Mouse (Mus musculus): Measurements from ENCODE around the gene Phf19. TPM values are rescaled to one million over a fixed set of nuclear protein-coding genes. Genes with fewer than 3 reads are reported as not detected.
A peak's percentile ranks its signal among the peaks of the same experiment; 100 is the strongest.

Phf19 gene
- polyA plus RNA-seq, 1 experiment: 4.3 TPM

DNA sequence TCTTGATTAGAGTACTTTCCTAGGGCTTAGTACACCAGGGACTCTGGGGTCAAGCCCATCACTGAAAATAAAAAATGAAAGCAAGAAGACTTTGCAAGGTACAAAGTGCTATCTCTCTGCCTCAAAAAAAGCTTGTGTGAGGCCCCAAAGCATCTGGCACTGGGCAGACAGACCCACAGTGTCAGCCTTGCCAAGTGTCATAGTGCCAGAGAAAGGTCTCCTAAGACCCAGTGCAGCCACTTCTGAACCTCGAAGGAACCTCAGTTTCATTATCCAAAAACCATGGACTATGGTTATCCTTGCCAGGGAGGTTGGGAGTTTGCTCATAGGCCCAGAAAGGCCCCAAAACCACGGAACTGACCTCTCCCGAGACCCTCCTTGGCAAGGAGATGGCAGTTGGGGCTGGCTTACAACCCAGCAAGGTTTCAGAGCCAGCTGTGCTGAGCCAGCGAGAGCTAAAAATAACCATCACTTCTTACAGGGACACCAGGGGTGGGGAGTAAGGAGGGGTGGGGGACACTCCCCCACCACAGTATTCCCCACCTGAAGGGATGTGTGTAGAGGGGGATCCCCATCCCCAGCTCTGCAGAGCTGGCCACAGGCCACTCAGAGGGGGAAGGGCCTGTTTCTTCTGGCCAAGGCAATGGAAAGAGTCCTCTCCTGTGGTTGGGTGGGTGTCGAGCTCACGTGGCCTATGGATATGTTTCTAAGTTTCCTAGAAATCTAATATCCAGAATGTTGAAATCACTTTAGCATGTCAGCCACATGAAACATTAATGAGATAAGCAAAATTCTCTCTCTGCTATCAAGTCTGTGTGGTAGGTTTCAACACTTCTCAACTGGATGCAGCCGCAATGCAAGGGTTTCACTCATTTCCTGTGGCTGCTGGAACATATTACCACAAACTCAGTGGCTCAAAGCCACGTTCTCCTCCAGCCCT is 24.7 kb upstream of the Phf19 start:
- no peaks in the 10 kb centered on the region for H3K79me2 ChIP-seq (ENCODE audit: control insufficient read depth, insufficient read depth)
- peaks cover 22% of the 10 kb centered on the region for H3K27me3 ChIP-seq (ENCODE audit: control insufficient read depth, insufficient read depth, insufficient read length)
- peak overlapping the region; percentile 56 for H3K4me2 ChIP-seq (ENCODE audit: low read depth)
- TF ChIP-seq MYOD1 (IDR thresholded peaks at IDR 0.05; ENCODE audit: control insufficient read depth in 1 of 3, insufficient read length in 2 of 3, low read depth in 2 of 3): no peak
- peak; percentile 36 for TF ChIP-seq USF1 (IDR thresholded peaks at IDR 0.05; ENCODE audit: low read depth)
- no peak for TF ChIP-seq POLR2A (IDR thresholded peaks at IDR 0.05; ENCODE audit: insufficient read length, low read depth)
- no peak overlapping the region for H3ac ChIP-seq (ENCODE audit: control insufficient read depth, insufficient read length)
- H3K36me3 ChIP-seq (ENCODE audit: control insufficient read depth, insufficient read depth): no peaks in the 10 kb centered on the region
- H3K4me3 ChIP-seq: no peak overlapping the region

- TF ChIP-seq POLR2A (IDR thresholded peaks at IDR 0.05; ENCODE audit: insufficient read length, low read depth) (no peak), USF1 (IDR thresholded peaks at IDR 0.05; ENCODE audit: low read depth) (no peak), E2F4 (IDR thresholded peaks at IDR 0.05; ENCODE audit: insufficient read depth) (no peak)
- Histone ChIP-seq H3K27me3 (ENCODE audit: control insufficient read depth, insufficient read depth, insufficient read length) (peaks cover 20% of the 10 kb centered on the region), H3ac (ENCODE audit: control insufficient read depth, insufficient read length) (no peak overlapping the region), H3K36me3 (ENCODE audit: control insufficient read depth, insufficient read depth) (no peaks in the 10 kb centered on the region), H3K79me2 (ENCODE audit: control insufficient read depth, insufficient read depth) (no peaks in the 10 kb centered on the region), H3K4me2 (ENCODE audit: low read depth) (no peak overlapping the region), H3K4me3 (no peak overlapping the region)
Observed at GRCm38 (mm10) chr2:34937460-34937859, 23.6 kb upstream of the Phf19 start.

GRCm38 (mm10) chr2:34927320-34927719 is 13.5 kb upstream of the Phf19 start:
- no peak overlapping the region for H3K4me2 ChIP-seq (ENCODE audit: low read depth)
- H3K27me3 ChIP-seq (ENCODE audit: control insufficient read depth, insufficient read depth, insufficient read length): no peaks in the 10 kb centered on the region
- no peak overlapping the region for H3ac ChIP-seq (ENCODE audit: control insufficient read depth, insufficient read length)
- H3K36me3 ChIP-seq (ENCODE audit: control insufficient read depth, insufficient read depth): no peaks in the 10 kb centered on the region
- no peaks in the 10 kb centered on the region for H3K79me2 ChIP-seq (ENCODE audit: control insufficient read depth, insufficient read depth)
- no peak overlapping the region for H3K4me3 ChIP-seq
- TF ChIP-seq MYOG (IDR thresholded peaks at IDR 0.05; ENCODE audit: control insufficient read depth in 1 of 3, insufficient read depth in 1 of 3, insufficient read length in 2 of 3, low read depth in 2 of 3) (no peak), TCF12 (IDR thresholded peaks at IDR 0.05; ENCODE audit: insufficient read depth, poor library complexity, severe bottlenecking) (no peak), SRF (IDR thresholded peaks at IDR 0.05; ENCODE audit: control insufficient read depth, insufficient read length, low read depth) (no peak), E2F4 (IDR thresholded peaks at IDR 0.05; ENCODE audit: insufficient read depth) (no peak), MYOD1 (IDR thresholded peaks at IDR 0.05; ENCODE audit: control insufficient read depth in 1 of 3, insufficient read length in 2 of 3, low read depth in 2 of 3) (no peak), MAX (IDR thresholded peaks at IDR 0.05; ENCODE audit: low read depth) (no peak)

DNA sequence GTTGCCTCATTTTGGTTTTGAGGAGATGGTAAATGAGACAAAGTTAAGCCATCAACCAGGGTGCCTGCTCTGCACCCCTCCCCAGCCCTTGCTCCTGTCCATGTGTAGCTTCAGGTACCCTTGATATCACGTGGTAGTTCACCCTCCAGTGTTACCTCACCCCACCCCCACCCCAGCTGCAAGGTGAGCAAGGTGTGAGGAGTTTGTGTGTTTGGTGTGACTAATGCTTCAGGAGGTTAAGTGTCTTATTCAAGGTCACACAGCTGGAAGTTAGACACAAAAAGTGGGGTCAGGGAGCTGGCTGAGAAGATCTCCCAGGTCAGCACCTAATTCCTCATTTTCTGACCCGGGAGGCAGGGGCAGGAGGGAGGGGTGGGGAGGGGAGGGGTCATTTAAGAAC is 8.9 kb upstream of the Phf19 start:
- H3K27me3 ChIP-seq (ENCODE audit: control insufficient read depth, insufficient read depth, insufficient read length): no peaks in the 10 kb centered on the region
- no peaks in the 10 kb centered on the region for H3K36me3 ChIP-seq (ENCODE audit: control insufficient read depth, insufficient read depth)
- no peak overlapping the region for H3K4me2 ChIP-seq (ENCODE audit: low read depth)
- no peak overlapping the region for H3K4me3 ChIP-seq
- no peaks in the 10 kb centered on the region for H3K79me2 ChIP-seq (ENCODE audit: control insufficient read depth, insufficient read depth)
- H3ac ChIP-seq (ENCODE audit: control insufficient read depth, insufficient read length): no peak overlapping the region
- TF ChIP-seq E2F4 (IDR thresholded peaks at IDR 0.05; ENCODE audit: insufficient read depth): no peak
- TF ChIP-seq POLR2A (IDR thresholded peaks at IDR 0.05; ENCODE audit: insufficient read length, low read depth): no peak
- TF ChIP-seq CEBPB (IDR thresholded peaks at IDR 0.05; ENCODE audit: insufficient read depth, poor library complexity, severe bottlenecking): no peak
- TF ChIP-seq TCF3 (IDR thresholded peaks at IDR 0.05; ENCODE audit: insufficient read length, low read depth): no peak
- no peak for TF ChIP-seq POLR2AphosphoS2 (IDR thresholded peaks at IDR 0.05; ENCODE audit: insufficient read length, low read depth)
- no peak for TF ChIP-seq SRF (IDR thresholded peaks at IDR 0.05; ENCODE audit: control insufficient read depth, insufficient read length, low read depth)
- TF ChIP-seq MYOD1 (IDR thresholded peaks at IDR 0.05; ENCODE audit: control insufficient read depth in 1 of 3, insufficient read length in 2 of 3, low read depth in 2 of 3): no peak
- TF ChIP-seq MAX (IDR thresholded peaks at IDR 0.05; ENCODE audit: low read depth): no peak
- no peak for TF ChIP-seq MYOG (IDR thresholded peaks at IDR 0.05; ENCODE audit: control insufficient read depth in 1 of 3, insufficient read depth in 1 of 3, insufficient read length in 2 of 3, low read depth in 2 of 3)
- no peak for TF ChIP-seq USF1 (IDR thresholded peaks at IDR 0.05; ENCODE audit: low read depth)
- no peak for TF ChIP-seq TCF12 (IDR thresholded peaks at IDR 0.05; ENCODE audit: insufficient read depth, poor library complexity, severe bottlenecking)
- no peak for TF ChIP-seq REST (IDR thresholded peaks at IDR 0.05; ENCODE audit: insufficient read depth, insufficient read length)

- no peak overlapping the region for H3ac ChIP-seq (ENCODE audit: control insufficient read depth, insufficient read length)
- peak overlapping the region; percentile 26 for H3K4me2 ChIP-seq (ENCODE audit: low read depth)
- no peaks in the 10 kb centered on the region for H3K27me3 ChIP-seq (ENCODE audit: control insufficient read depth, insufficient read depth, insufficient read length)
Observed at GRCm38 (mm10) chr2:34920144-34920543, 6.3 kb upstream of the Phf19 start.

More at GRCm38 (mm10) chr2:34920144-34920543, 6.3 kb upstream of the Phf19 start:
- peak; percentile 57 for TF ChIP-seq TCF3 (IDR thresholded peaks at IDR 0.05; ENCODE audit: insufficient read length, low read depth)
- TF ChIP-seq TCF12 (IDR thresholded peaks at IDR 0.05; ENCODE audit: insufficient read depth, poor library complexity, severe bottlenecking): peak; percentile 86
- no peak for TF ChIP-seq E2F4 (IDR thresholded peaks at IDR 0.05; ENCODE audit: insufficient read depth)
- peak; percentile 54 for TF ChIP-seq USF1 (IDR thresholded peaks at IDR 0.05; ENCODE audit: low read depth)
- TF ChIP-seq MYOD1 (IDR thresholded peaks at IDR 0.05; ENCODE audit: control insufficient read depth in 1 of 3, insufficient read length in 2 of 3, low read depth in 2 of 3): peak; percentile 74 to 96 (median 86)
- TF ChIP-seq MAX (IDR thresholded peaks at IDR 0.05; ENCODE audit: low read depth): no peak
- TF ChIP-seq MYOG (IDR thresholded peaks at IDR 0.05; ENCODE audit: control insufficient read depth in 1 of 3, insufficient read depth in 1 of 3, insufficient read length in 2 of 3, low read depth in 2 of 3): peak; percentile 83 to 94 (median 89)
- Histone ChIP-seq H3K79me2 (ENCODE audit: control insufficient read depth, insufficient read depth) (no peaks in the 10 kb centered on the region), H3K36me3 (ENCODE audit: control insufficient read depth, insufficient read depth) (no peaks in the 10 kb centered on the region), H3K4me3 (no peak overlapping the region)
